Mouse (Mus musculus) cortical plate, adult 2 months (tissue): ENCODE measurements around the gene Gm10803.

Experiments used
- CTCF ChIP-seq: fragments of 200-500 bp; IDR thresholded peaks from 2 replicates; pipeline ENCODE4 v1.5.1; 2011; ENCODE audit warnings: mild to moderate bottlenecking, control low read depth, low read length; ENCODE audit not compliant: insufficient read depth; ENCODE audit errors: extremely low read depth
- POLR2A ChIP-seq: fragments of 200-500 bp; IDR thresholded peaks from 2 replicates; pipeline ENCODE4 v1.6.1; 2011; ENCODE audit warnings: mild to moderate bottlenecking, low read length, control low read depth; ENCODE audit not compliant: insufficient read depth; ENCODE audit errors: extremely low read depth

DNA sequence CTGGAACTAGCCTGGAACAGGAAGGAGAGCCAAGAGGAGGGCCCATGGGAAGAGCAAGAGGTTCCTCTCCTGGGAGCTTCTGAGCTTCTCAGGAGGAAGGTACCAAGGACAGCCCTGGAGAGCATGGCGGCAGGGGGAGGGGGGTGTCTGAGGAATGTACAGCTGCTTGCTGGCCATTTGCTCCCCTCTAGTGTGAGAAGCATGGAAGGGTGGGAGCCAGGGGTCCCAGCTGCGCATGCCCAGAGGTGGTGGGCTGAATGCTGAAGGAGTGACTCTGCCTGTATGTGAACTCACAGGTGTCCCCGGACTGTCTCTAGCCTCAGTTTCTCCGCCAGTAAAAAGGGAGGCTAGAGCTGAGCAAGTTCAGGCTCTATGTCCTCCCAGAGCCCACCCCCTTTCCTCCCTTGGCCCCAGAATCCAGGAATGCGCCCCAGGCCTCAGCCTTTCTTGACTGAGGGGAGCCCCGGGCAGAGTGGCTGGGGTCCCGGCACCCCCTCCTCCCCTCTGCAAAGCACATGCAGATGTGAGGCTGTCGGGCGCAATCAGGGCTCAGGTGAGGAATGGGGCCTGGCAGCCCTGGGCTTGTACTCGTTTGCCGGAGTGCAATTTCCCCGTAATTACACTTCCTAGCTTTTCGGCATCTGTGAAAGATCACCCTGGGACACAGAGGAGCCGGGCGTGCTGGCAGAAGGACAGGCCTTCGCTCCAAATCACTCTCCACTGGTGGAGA is 35.2 kb upstream of the Gm10803 start:
- TF ChIP-seq CTCF, result no peak
- TF ChIP-seq POLR2A, result no peak
